Mouse (Mus musculus): ENCODE data around the gene Plaur.

- TF ChIP-seq FLI1 (IDR thresholded peaks at IDR 0.05; ENCODE audit: low read length) (no peak), GATA1 (IDR thresholded peaks at IDR 0.05; ENCODE audit: borderline replicate concordance, low read length) (no peak)
Measured at GRCm38 (mm10) chr7:24462388-24463319, at the start of gene Plaur.
